Mouse (Mus musculus) forebrain, embryonic 10.5 days (tissue): ENCODE measurements around the gene Srebf2. TPM values are rescaled to one million over a fixed set of nuclear protein-coding genes. Genes with fewer than 3 reads are reported as not detected.

Experiments
- DNase-seq: peaks from one replicate; pipeline ENCODE4 v3.0.0-alpha.2; 2017; ENCODE audit warnings: low spot score; ENCODE audit errors: extremely low spot score
- H3K27ac ChIP-seq: fragments of 300-500 bp; sonication (generic); 2 replicates; pipeline ENCODE4 v1.5.1; 2016; ENCODE audit warnings: mild to moderate bottlenecking
- H3K27me3 ChIP-seq: fragments of 300-500 bp; sonication (generic); 2 replicates; pipeline ENCODE4 v1.6.1; 2016; ENCODE audit warnings: mild to moderate bottlenecking; ENCODE audit not compliant: poor library complexity, severe bottlenecking
- H3K36me3 ChIP-seq: fragments of 300-500 bp; sonication (generic); replicated peaks from 2 replicates; pipeline ENCODE4 v1.6.1; 2016; ENCODE audit warnings: mild to moderate bottlenecking, moderate library complexity
- H3K4me1 ChIP-seq: fragments of 300-500 bp; sonication (generic); 2 replicates; pipeline ENCODE4 v1.6.1; 2016
- H3K4me3 ChIP-seq: fragments of 300-500 bp; sonication (generic); 2 replicates; pipeline ENCODE4 v1.5.1; 2016; ENCODE audit warnings: mild to moderate bottlenecking, moderate library complexity
- H3K9me3 ChIP-seq: fragments of 300-500 bp; sonication (generic); 2 replicates; pipeline ENCODE4 v1.6.1; 2016; ENCODE audit warnings: mild to moderate bottlenecking, moderate library complexity
- WGBS: fragments of 180-500 bp; shearing (Covaris S2); methylation state at CpG from one replicate; pipeline ENCODE4 v1.1.7; 2016; 5-methylcytosine and 5-hydroxymethylcytosine counted together
- polyA plus RNA-seq: library from polyadenylated mRNA; unstranded; fragments of >200 nt; fragmentation: Nextera tagmentation; extraction: Ambion mirVana; gene quantifications from 2 replicates; pipeline ENCODE4 v1.2.1, GENCODE M21; 2016

The Srebf2 gene
- polyA plus RNA-seq, 1 experiment from 2014 or later, result 227 TPM

GRCm38 (mm10) chr15:82172648-82173047, 25.7 kb downstream of the Srebf2 start:
- 90% methylated on average over 8 of the region's 8 CpGs for WGBS
- no peaks in the 10 kb centered on the region for H3K9me3 ChIP-seq
- no peaks in the 10 kb centered on the region for H3K27me3 ChIP-seq
- H3K27ac ChIP-seq, result no peak overlapping the region
- H3K4me3 ChIP-seq, result no peak overlapping the region
- peaks cover 9% of the 10 kb centered on the region for H3K4me1 ChIP-seq
- no peak for DNase-seq
- H3K36me3 ChIP-seq, result peaks cover 97% of the 10 kb centered on the region

GRCm38 (mm10) chr15:82175091-82175490, 28.1 kb downstream of the Srebf2 start:
- no peak for DNase-seq
- H3K9me3 ChIP-seq, result peaks cover 4% of the 10 kb centered on the region; the same call in 1 of the 2 replicates
- H3K36me3 ChIP-seq, result peaks cover 100% of the 10 kb centered on the region
- no peak overlapping the region for H3K27ac ChIP-seq
- no peak overlapping the region for H3K4me3 ChIP-seq
- no peaks in the 10 kb centered on the region for H3K4me1 ChIP-seq
- no peaks in the 10 kb centered on the region for H3K27me3 ChIP-seq
- 95% methylated on average over 9 of the region's 9 CpGs for WGBS

- peaks cover 22% of the 10 kb centered on the region for H3K9me3 ChIP-seq
- peaks cover 100% of the 10 kb centered on the region for H3K36me3 ChIP-seq
- no peak overlapping the region for H3K27ac ChIP-seq
- H3K4me1 ChIP-seq, result no peaks in the 10 kb centered on the region
- H3K4me3 ChIP-seq, result no peak overlapping the region
- no peaks in the 10 kb centered on the region for H3K27me3 ChIP-seq
- 95% methylated on average over 7 of the region's 7 CpGs for WGBS
- DNase-seq, result no peak
These were observed 30.8 kb downstream of the Srebf2 start for GRCm38 (mm10) chr15:82177743-82178290.

- Histone ChIP-seq H3K4me1 (no peaks in the 10 kb centered on the region), H3K4me3 (no peak overlapping the region), H3K9me3 (peaks cover 22% of the 10 kb centered on the region), H3K27ac (no peak overlapping the region), H3K27me3 (no peaks in the 10 kb centered on the region), H3K36me3 (peaks cover 100% of the 10 kb centered on the region)
- DNase-seq, result no peak
- WGBS, result 98% methylated on average over 5 of the region's 5 CpGs
These were observed 34.1 kb downstream of the Srebf2 start for GRCm38 (mm10) chr15:82181131-82181530.

- 95% methylated on average over 4 of the region's 4 CpGs for WGBS
- peaks cover 25% of the 10 kb centered on the region for H3K9me3 ChIP-seq
- no peak for DNase-seq
- H3K4me3 ChIP-seq, result no peak overlapping the region
- no peak overlapping the region for H3K27ac ChIP-seq
- no peaks in the 10 kb centered on the region for H3K4me1 ChIP-seq
- H3K27me3 ChIP-seq, result no peaks in the 10 kb centered on the region
- peaks cover 100% of the 10 kb centered on the region for H3K36me3 ChIP-seq
These were observed 35.3 kb downstream of the Srebf2 start for GRCm38 (mm10) chr15:82182311-82182710.

- peak overlapping the region; percentile 13; the same call in 1 of the 2 replicates for H3K27ac ChIP-seq
- H3K4me3 ChIP-seq, result no peak overlapping the region
- 78% methylated on average over 10 of the region's 10 CpGs for WGBS
- H3K4me1 ChIP-seq, result no peaks in the 10 kb centered on the region
- peaks cover 100% of the 10 kb centered on the region for H3K36me3 ChIP-seq
- DNase-seq, result no peak
- H3K27me3 ChIP-seq, result no peaks in the 10 kb centered on the region
- peaks cover 26% of the 10 kb centered on the region for H3K9me3 ChIP-seq
These were observed 36.6 kb downstream of the Srebf2 start for GRCm38 (mm10) chr15:82183596-82183995.

- peak overlapping the region; percentile 13 for H3K27ac ChIP-seq
- peaks cover 100% of the 10 kb centered on the region for H3K36me3 ChIP-seq
- WGBS, result 86% methylated on average over 7 of the region's 7 CpGs
- no peak for DNase-seq
- H3K4me3 ChIP-seq, result no peak overlapping the region
- H3K27me3 ChIP-seq, result no peaks in the 10 kb centered on the region
- H3K4me1 ChIP-seq, result no peaks in the 10 kb centered on the region
- peaks cover 26% of the 10 kb centered on the region for H3K9me3 ChIP-seq
These were observed 37.2 kb downstream of the Srebf2 start for GRCm38 (mm10) chr15:82184183-82184582.

- peak overlapping the region; percentile 13; the same call in 1 of the 2 replicates for H3K27ac ChIP-seq
- no peaks in the 10 kb centered on the region for H3K27me3 ChIP-seq
- H3K36me3 ChIP-seq, result peaks cover 100% of the 10 kb centered on the region
- H3K9me3 ChIP-seq, result peaks cover 26% of the 10 kb centered on the region
- H3K4me3 ChIP-seq, result no peak overlapping the region
- no peaks in the 10 kb centered on the region for H3K4me1 ChIP-seq
- DNase-seq, result no peak
- WGBS, result 88% methylated on average over 10 of the region's 10 CpGs
These were observed 37.7 kb downstream of the Srebf2 start for GRCm38 (mm10) chr15:82184656-82185055.

GRCm38 (mm10) chr15:82185062-82185783, 38.2 kb downstream of the Srebf2 start:
- peak overlapping the region; percentile 13; the same call in 1 of the 2 replicates for H3K27ac ChIP-seq
- no peak for DNase-seq
- peaks cover 100% of the 10 kb centered on the region for H3K36me3 ChIP-seq
- no peaks in the 10 kb centered on the region for H3K4me1 ChIP-seq
- WGBS, result 92% methylated on average over 14 of the region's 14 CpGs
- H3K9me3 ChIP-seq, result peaks cover 21% of the 10 kb centered on the region
- H3K27me3 ChIP-seq, result no peaks in the 10 kb centered on the region
- H3K4me3 ChIP-seq, result no peak overlapping the region

- Histone ChIP-seq H3K4me3 (no peak overlapping the region), H3K4me1 (no peaks in the 10 kb centered on the region), H3K9me3 (peaks cover 19% of the 10 kb centered on the region), H3K27ac (no peak overlapping the region), H3K36me3 (peaks cover 100% of the 10 kb centered on the region), H3K27me3 (no peaks in the 10 kb centered on the region)
- DNase-seq, result no peak
- WGBS, result 88% methylated on average over 14 of the region's 14 CpGs
These were observed 39.1 kb downstream of the Srebf2 start for GRCm38 (mm10) chr15:82186131-82186530.

- no peak for DNase-seq
These were observed 40.0 kb downstream of the Srebf2 start for GRCm38 (mm10) chr15:82186931-82187330.

GRCm38 (mm10) chr15:82187401-82187800, 40.4 kb downstream of the Srebf2 start:
- DNase-seq, result no peak
- no peak overlapping the region for H3K4me3 ChIP-seq
- H3K27ac ChIP-seq, result no peak overlapping the region
- peaks cover 8% of the 10 kb centered on the region for H3K9me3 ChIP-seq
- H3K4me1 ChIP-seq, result no peaks in the 10 kb centered on the region
- H3K27me3 ChIP-seq, result no peaks in the 10 kb centered on the region
- peaks cover 100% of the 10 kb centered on the region for H3K36me3 ChIP-seq
- WGBS, result 88% methylated on average over 4 of the region's 4 CpGs

More at GRCm38 (mm10) chr15:82186931-82187330, 40.0 kb downstream of the Srebf2 start:
- Histone ChIP-seq H3K4me3 (no peak overlapping the region), H3K27ac (no peak overlapping the region), H3K27me3 (no peaks in the 10 kb centered on the region), H3K36me3 (peaks cover 100% of the 10 kb centered on the region), H3K9me3 (peaks cover 12% of the 10 kb centered on the region), H3K4me1 (no peaks in the 10 kb centered on the region)
- 97% methylated on average over 5 of the region's 5 CpGs for WGBS

GRCm38 (mm10) chr15:82187924-82188323, 40.9 kb downstream of the Srebf2 start:
- H3K36me3 ChIP-seq, result peaks cover 100% of the 10 kb centered on the region

More at GRCm38 (mm10) chr15:82187924-82188323, 40.9 kb downstream of the Srebf2 start:
- Histone ChIP-seq H3K27me3 (no peaks in the 10 kb centered on the region), H3K4me1 (no peaks in the 10 kb centered on the region), H3K27ac (no peak overlapping the region), H3K9me3 (peaks cover 4% of the 10 kb centered on the region; the same call in 1 of the 2 replicates), H3K4me3 (no peak overlapping the region)
- WGBS, result 96% methylated on average over 1 of the region's 1 CpGs
- DNase-seq, result no peak
